Mouse (Mus musculus) T-helper 17 cell (primary cell): ENCODE results near the gene Gm28998.
"Not testable (repeated sequence)": the region's sequence is repeated elsewhere in the genome, so short reads cannot be mapped to it uniquely, and the experiment has no call there.

ENCODE experiments used
- in situ Hi-C, 2 experiments: fragments of 300-600 bp; cut with MboI, MseI; formaldehyde crosslinking; loops; 1 replicate in 1 of 2; 2 replicates in 1 of 2; pipeline ENCODE4 v1.15.1; 2025; ENCODE audit warnings: high pct_unique_total_duplicates in 2 of 2

Gm28998 gene

DNA sequence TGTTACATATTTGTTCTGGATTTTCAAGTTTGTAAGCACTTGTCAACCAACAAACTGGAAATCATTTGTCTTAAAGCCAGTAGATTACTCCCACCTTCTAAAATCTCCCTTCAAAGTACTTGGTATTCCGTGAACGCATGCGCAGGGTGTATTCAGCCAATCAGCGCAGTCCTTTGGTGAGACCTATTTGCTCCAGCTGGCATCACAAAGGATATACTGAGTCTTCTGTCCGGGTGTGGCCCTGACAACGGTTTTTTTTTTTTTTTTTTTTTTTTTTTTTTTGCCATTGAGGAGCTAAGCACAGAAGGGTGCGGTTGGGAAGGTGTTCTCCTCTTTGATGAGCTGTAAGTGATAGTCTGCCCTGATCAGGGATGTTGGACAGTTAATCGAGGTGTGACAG is at the start of gene Gm28998:
Gene Gm28998 (plus strand): TSS at position 301 of the 400 bp plus-strand sequence.
- in situ Hi-C loops: not testable (repeated sequence)
